Mouse (Mus musculus) bone marrow macrophage, adult 2 months (primary cell): ENCODE results near the gene Trip4.

Experiments used
- CTCF ChIP-seq: IDR thresholded peaks from 2 replicates; pipeline ENCODE4 v1.5.1; 2012; ENCODE audit warnings: low read depth, mild to moderate bottlenecking, low read length, moderate library complexity
- POLR2A ChIP-seq: IDR thresholded peaks from 2 replicates; pipeline ENCODE4 v1.6.1; 2012; ENCODE audit warnings: mild to moderate bottlenecking, low read depth, low read length, borderline replicate concordance

DNA sequence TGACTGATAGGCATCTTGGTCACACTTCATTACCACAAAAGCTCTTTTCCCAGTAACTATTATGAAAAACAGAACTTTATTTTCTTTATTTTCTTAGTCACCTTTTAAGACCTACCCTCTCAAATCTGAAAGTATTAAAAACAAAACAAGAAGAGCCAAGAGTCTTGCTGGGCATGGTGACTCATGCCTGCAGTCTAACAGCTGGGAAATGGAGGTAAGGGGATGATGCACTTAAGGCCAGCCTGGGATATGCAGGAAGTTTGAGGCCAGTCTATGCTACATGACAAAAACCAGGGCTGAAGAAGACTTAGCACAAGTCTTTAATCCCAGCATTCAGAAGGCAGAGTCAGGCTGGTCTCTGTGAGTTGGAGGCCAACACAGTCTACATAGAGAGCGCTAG, 68.8 kb downstream of the Trip4 start:
- no peak for TF ChIP-seq POLR2A
- no peak for TF ChIP-seq CTCF
